Mouse (Mus musculus) forebrain, embryonic 16.5 days (tissue): ENCODE data around the gene Thop1. TPM values are rescaled to one million over a fixed set of nuclear protein-coding genes. Genes with fewer than 3 reads are reported as not detected.
"Not testable (repeated sequence)": the region's sequence is repeated elsewhere in the genome, so short reads cannot be mapped to it uniquely, and the experiment has no call there.

Experiments
- ATAC-seq: fragments of 200-750 bp; cut with Nextera tagmentation; 2 replicates; pipeline ENCODE4 v1.8.0; 2017; ENCODE audit warnings: mild to moderate bottlenecking, moderate library complexity
- H3K27ac ChIP-seq: fragments of 300-500 bp; sonication (generic); 2 replicates; pipeline ENCODE4 v1.5.1; 2014; ENCODE audit warnings: low read length, control low read depth
- H3K27me3 ChIP-seq: fragments of 300-500 bp; sonication (generic); replicated peaks from 2 replicates; pipeline ENCODE4 v1.6.1; 2014; ENCODE audit warnings: low read length; ENCODE audit not compliant: control insufficient read depth, insufficient read depth
- H3K36me3 ChIP-seq: fragments of 300-500 bp; sonication (generic); 2 replicates; pipeline ENCODE4 v1.6.1; 2014; ENCODE audit not compliant: control insufficient read depth, insufficient read depth
- H3K4me1 ChIP-seq: fragments of 300-500 bp; sonication (generic); replicated peaks from 2 replicates; pipeline ENCODE4 v1.6.1; 2014; ENCODE audit warnings: low read length; ENCODE audit not compliant: control insufficient read depth, insufficient read depth
- H3K4me2 ChIP-seq: fragments of 300-500 bp; sonication (generic); 2 replicates; pipeline ENCODE4 v1.6.1; 2014; ENCODE audit warnings: mild to moderate bottlenecking, low read length, control low read depth
- H3K4me3 ChIP-seq: fragments of 300-500 bp; sonication (generic); replicated peaks from 2 replicates; pipeline ENCODE4 v1.5.1; 2014; ENCODE audit warnings: mild to moderate bottlenecking, low read length, control low read depth
- H3K9ac ChIP-seq: fragments of 300-500 bp; sonication (generic); replicated peaks from 2 replicates; pipeline ENCODE4 v1.6.1; 2014; ENCODE audit warnings: low read depth, low read length, control low read depth
- H3K9me3 ChIP-seq: fragments of 300-500 bp; sonication (generic); 2 replicates; pipeline ENCODE4 v1.6.1; 2016; ENCODE audit warnings: low read length; ENCODE audit not compliant: control insufficient read depth
- WGBS: fragments of 180-500 bp; shearing (Covaris S2); extraction: QIAGEN DNeasy Blood & Tissue Kit; methylation state at CpG from one replicate; pipeline ENCODE4 v1.1.7; 2014; 5-methylcytosine and 5-hydroxymethylcytosine counted together
- polyA plus RNA-seq: library from polyadenylated mRNA; unstranded; fragments of >200 nt; fragmentation: Nextera tagmentation; extraction: Ambion mirVana; gene quantifications from 2 replicates; pipeline ENCODE4 v1.2.1, GENCODE M21; 2015

Thop1 gene
- polyA plus RNA-seq, 1 experiment from 2014 or later = 69.4 TPM

GRCm38 (mm10) chr10:81028219-81028618, 41.6 kb upstream of the Thop1 start:
- no peak overlapping the region for H3K27ac ChIP-seq
- peaks cover 9% of the 10 kb centered on the region for H3K4me1 ChIP-seq
- H3K27me3 ChIP-seq = no peaks in the 10 kb centered on the region; the same call in 1 of the 2 replicates
- no peak overlapping the region for H3K4me3 ChIP-seq
- H3K9me3 ChIP-seq = no peaks in the 10 kb centered on the region
- H3K4me2 ChIP-seq = no peak overlapping the region
- ATAC-seq = no peak
- peaks cover 14% of the 10 kb centered on the region for H3K36me3 ChIP-seq
- no peak overlapping the region for H3K9ac ChIP-seq

GRCm38 (mm10) chr10:81029031-81029430, 40.8 kb upstream of the Thop1 start:
- 60% methylated on average over 10 of the region's 10 CpGs for WGBS
- Histone ChIP-seq H3K4me2 (no peak overlapping the region), H3K27ac (no peak overlapping the region), H3K36me3 (peaks cover 14% of the 10 kb centered on the region), H3K27me3 (no peaks in the 10 kb centered on the region; the same call in 1 of the 2 replicates), H3K4me3 (no peak overlapping the region), H3K9ac (no peak overlapping the region), H3K9me3 (no peaks in the 10 kb centered on the region), H3K4me1 (peaks cover 9% of the 10 kb centered on the region)
- ATAC-seq = no peak

GRCm38 (mm10) chr10:81033586-81033985, 36.2 kb upstream of the Thop1 start:
- whole genome bisulfite sequencing = 89% methylated on average over 10 of the region's 10 CpGs
- H3K9ac ChIP-seq = no peak overlapping the region
- no peaks in the 10 kb centered on the region for H3K27me3 ChIP-seq

GRCm38 (mm10) chr10:81036251-81036650, 33.6 kb upstream of the Thop1 start:
- Histone ChIP-seq H3K4me2 (no peak overlapping the region), H3K4me1 (peaks cover 18% of the 10 kb centered on the region), H3K9ac (no peak overlapping the region), H3K27me3 (no peaks in the 10 kb centered on the region), H3K9me3 (no peaks in the 10 kb centered on the region), H3K36me3 (peaks cover 4% of the 10 kb centered on the region; the same call in 1 of the 2 replicates), H3K4me3 (no peak overlapping the region), H3K27ac (no peak overlapping the region)
- WGBS = 71% methylated on average over 7 of the region's 7 CpGs
- no peak for ATAC-seq

More at GRCm38 (mm10) chr10:81033586-81033985, 36.2 kb upstream of the Thop1 start:
- Histone ChIP-seq H3K4me3 (no peak overlapping the region), H3K9me3 (no peaks in the 10 kb centered on the region), H3K4me1 (peaks cover 18% of the 10 kb centered on the region), H3K4me2 (no peak overlapping the region), H3K27ac (no peak overlapping the region), H3K36me3 (peaks cover 14% of the 10 kb centered on the region)
- ATAC-seq = no peak

GRCm38 (mm10) chr10:81036988-81037580, 32.8 kb upstream of the Thop1 start, which contains the start of gene Slc39a3:
TSS of gene Slc39a3 (minus strand) at chr10:81037426.
- Histone ChIP-seq H3K36me3 (no peaks in the 10 kb centered on the region), H3K27me3 (no peaks in the 10 kb centered on the region), H3K4me2 (peak within 1 kb of the TSS; percentile 67), H3K27ac (peak within 1 kb of the TSS; percentile 56; the same call in 1 of the 2 replicates), H3K4me1 (peaks cover 18% of the 10 kb centered on the region), H3K9me3 (no peaks in the 10 kb centered on the region), H3K9ac (peak within 1 kb of the TSS; percentile 84), H3K4me3 (peak within 1 kb of the TSS; percentile 91)
- peak; percentile 100 for ATAC-seq
- WGBS = 1% methylated on average over 34 of the region's 35 CpGs

- no peak for ATAC-seq
- no peak overlapping the region for H3K27ac ChIP-seq
- WGBS = 30% methylated on average over 13 of the region's 13 CpGs
- no peak overlapping the region for H3K4me3 ChIP-seq
- H3K4me2 ChIP-seq = no peak overlapping the region
- H3K4me1 ChIP-seq = peaks cover 4% of the 10 kb centered on the region; the same call in 1 of the 2 replicates
- peaks cover 26% of the 10 kb centered on the region for H3K36me3 ChIP-seq
- no peaks in the 10 kb centered on the region for H3K27me3 ChIP-seq
- no peaks in the 10 kb centered on the region for H3K9me3 ChIP-seq
- H3K9ac ChIP-seq = no peak overlapping the region
These were observed 28.2 kb upstream of the Thop1 start for GRCm38 (mm10) chr10:81041458-81042175.

- H3K9ac ChIP-seq, H3K4me1 ChIP-seq, H3K4me3 ChIP-seq, H3K9me3 ChIP-seq, H3K27ac ChIP-seq, H3K27me3 ChIP-seq, H3K4me2 ChIP-seq, ATAC-seq: not testable (repeated sequence)
- 94% methylated on average over 12 of the region's 14 CpGs for WGBS
- peaks cover 56% of the 10 kb centered on the region for H3K36me3 ChIP-seq
These were observed 24.6 kb upstream of the Thop1 start for GRCm38 (mm10) chr10:81045246-81045645.

- Histone ChIP-seq H3K9me3 (no peaks in the 10 kb centered on the region), H3K27me3 (no peaks in the 10 kb centered on the region), H3K27ac (no peak overlapping the region), H3K36me3 (peaks cover 48% of the 10 kb centered on the region), H3K4me2 (no peak overlapping the region), H3K9ac (no peak overlapping the region), H3K4me3 (no peak overlapping the region), H3K4me1 (no peaks in the 10 kb centered on the region)
- ATAC-seq = no peak
- 84% methylated on average over 4 of the region's 4 CpGs for WGBS
These were observed 19.2 kb upstream of the Thop1 start for GRCm38 (mm10) chr10:81050645-81051044.

GRCm38 (mm10) chr10:81051133-81051532, 18.7 kb upstream of the Thop1 start:
- ATAC-seq = no peak
- Histone ChIP-seq H3K36me3 (peaks cover 45% of the 10 kb centered on the region), H3K9me3 (no peaks in the 10 kb centered on the region), H3K4me2 (no peak overlapping the region), H3K27ac (no peak overlapping the region), H3K4me1 (no peaks in the 10 kb centered on the region), H3K27me3 (no peaks in the 10 kb centered on the region), H3K4me3 (no peak overlapping the region), H3K9ac (no peak overlapping the region)
- WGBS = 96% methylated on average over 6 of the region's 6 CpGs
